Mouse (Mus musculus): ENCODE results near the gene Sycp2.

The Sycp2 gene

GRCm38 (mm10) chr2:178407053-178407815 lies at the start of gene Sycp2:
Gene Sycp2 (minus strand): TSS chr2:178407685.
- peak; percentile 10 for DNase-seq

- no peak for DNase-seq
Observed at GRCm38 (mm10) chr2:178454664-178455516, 47.4 kb upstream of the Sycp2 start.

GRCm38 (mm10) chr2:178450961-178451360 lies 43.5 kb upstream of the Sycp2 start:
- no peak for DNase-seq

GRCm38 (mm10) chr2:178450236-178450635 lies 42.8 kb upstream of the Sycp2 start:
- no peak for DNase-seq

GRCm38 (mm10) chr2:178449386-178449785 lies 41.9 kb upstream of the Sycp2 start:
- DNase-seq = no peak

GRCm38 (mm10) chr2:178437311-178437710 lies 29.8 kb upstream of the Sycp2 start:
- DNase-seq = no peak

- DNase-seq = no peak
Observed at GRCm38 (mm10) chr2:178433903-178434302, 26.4 kb upstream of the Sycp2 start.

- no peak for DNase-seq
Observed at GRCm38 (mm10) chr2:178433495-178433894, 26.0 kb upstream of the Sycp2 start.

- no peak for DNase-seq
Observed at GRCm38 (mm10) chr2:178430231-178430630, 22.7 kb upstream of the Sycp2 start, which contains the start of gene Cdh26. Gene Cdh26 (plus strand): TSS chr2:178430531.

GRCm38 (mm10) chr2:178429426-178429825 lies 21.9 kb upstream of the Sycp2 start:
- DNase-seq = no peak

GRCm38 (mm10) chr2:178428676-178429075 lies 21.2 kb upstream of the Sycp2 start:
- DNase-seq = no peak

GRCm38 (mm10) chr2:178428183-178428582 lies 20.7 kb upstream of the Sycp2 start:
- no peak for DNase-seq

GRCm38 (mm10) chr2:178427181-178427580 lies 19.7 kb upstream of the Sycp2 start:
- DNase-seq = no peak

GRCm38 (mm10) chr2:178426229-178426628 lies 18.7 kb upstream of the Sycp2 start:
- no peak for DNase-seq

GRCm38 (mm10) chr2:178423223-178423622 lies 15.7 kb upstream of the Sycp2 start:
- DNase-seq = no peak

GRCm38 (mm10) chr2:178422186-178422585 lies 14.7 kb upstream of the Sycp2 start:
- no peak for DNase-seq

- no peak for DNase-seq
Observed at GRCm38 (mm10) chr2:178421603-178422002, 14.1 kb upstream of the Sycp2 start.

- DNase-seq = no peak
Observed at GRCm38 (mm10) chr2:178420576-178420975, 13.1 kb upstream of the Sycp2 start.

GRCm38 (mm10) chr2:178416970-178417369 lies 9.5 kb upstream of the Sycp2 start:
- no peak for DNase-seq

- DNase-seq = no peak
Observed at GRCm38 (mm10) chr2:178416427-178416826, 8.9 kb upstream of the Sycp2 start.

GRCm38 (mm10) chr2:178415150-178415448 lies 7.6 kb upstream of the Sycp2 start:
- DNase-seq = no peak

GRCm38 (mm10) chr2:178414261-178415149 lies 7.0 kb upstream of the Sycp2 start, which contains the start of the genes Ppp1r3d and Fam217b:
Gene Ppp1r3d (minus strand): TSS chr2:178414472.
Gene Fam217b (plus strand): TSS chr2:178414524.
- DNase-seq = no peak

Measured in thymus, postnatal 14 days (tissue).